Mouse (Mus musculus): ENCODE results near the gene Gm2696. TPM values are rescaled to one million over a fixed set of nuclear protein-coding genes. Genes with fewer than 3 reads are reported as not detected.

Gene Gm2696
- polyA plus RNA-seq, 1 experiment from 2014 or later = not detected

- 68% methylated on average over 8 of the region's 8 CpGs for WGBS
- no peak for ATAC-seq
- H3K27me3 ChIP-seq = no peaks in the 10 kb centered on the region
- no peaks in the 10 kb centered on the region for H3K36me3 ChIP-seq
- peaks cover 16% of the 10 kb centered on the region for H3K4me1 ChIP-seq (replicated peaks)
- no peak within 1 kb of the TSS for H3K9ac ChIP-seq (replicated peaks)
- no peaks in the 10 kb centered on the region for H3K9me3 ChIP-seq
- no peak within 1 kb of the TSS for H3K4me2 ChIP-seq (replicated peaks)
- H3K27ac ChIP-seq = peak within 1 kb of the TSS; percentile 73
- no peak within 1 kb of the TSS for H3K4me3 ChIP-seq (replicated peaks)
These were observed 15.5 kb upstream of the Gm2696 start, which contains the start of gene Gm19668 for GRCm38 (mm10) chr10:77798921-77799508. Gene Gm19668, minus strand, starts transcription at chr10:77799133.

- Histone ChIP-seq H3K36me3 (no peaks in the 10 kb centered on the region), H3K27ac (no peak overlapping the region), H3K4me2 (replicated peaks) (no peak overlapping the region), H3K9ac (replicated peaks) (no peak overlapping the region), H3K9me3 (peaks cover 5% of the 10 kb centered on the region; the same call in 1 of the 2 replicates), H3K27me3 (no peaks in the 10 kb centered on the region), H3K4me1 (replicated peaks) (peaks cover 3% of the 10 kb centered on the region; the same call in 1 of the 2 replicates), H3K4me3 (replicated peaks) (no peak overlapping the region)
- 87% methylated on average over 3 of the region's 3 CpGs for WGBS
- ATAC-seq = no peak
These were observed 10.4 kb upstream of the Gm2696 start for GRCm38 (mm10) chr10:77804095-77804494.

- no peak within 1 kb of the TSS for H3K9ac ChIP-seq (replicated peaks)
- WGBS = 71% methylated on average over 5 of the region's 5 CpGs
- no peak for ATAC-seq
These were observed 2.7 kb upstream of the Gm2696 start, which contains the start of gene Gm9507 for GRCm38 (mm10) chr10:77811743-77812142. Gene Gm9507, minus strand, starts transcription at chr10:77811843.

GRCm38 (mm10) chr10:77815514-77815913 is 1.0 kb downstream of the Gm2696 start:
- no peak overlapping the region for H3K4me3 ChIP-seq (replicated peaks)
- H3K9ac ChIP-seq (replicated peaks) = no peak overlapping the region
- no peaks in the 10 kb centered on the region for H3K36me3 ChIP-seq
- WGBS = 39% methylated on average over 5 of the region's 5 CpGs
- no peak overlapping the region for H3K27ac ChIP-seq
- no peak for ATAC-seq
- H3K9me3 ChIP-seq = no peaks in the 10 kb centered on the region
- H3K4me1 ChIP-seq (replicated peaks) = no peaks in the 10 kb centered on the region
- no peaks in the 10 kb centered on the region for H3K27me3 ChIP-seq
- H3K4me2 ChIP-seq (replicated peaks) = no peak overlapping the region

More at GRCm38 (mm10) chr10:77811743-77812142, 2.7 kb upstream of the Gm2696 start, which contains the start of gene Gm9507:
- H3K27ac ChIP-seq = no peak within 1 kb of the TSS
- H3K36me3 ChIP-seq = no peaks in the 10 kb centered on the region
- H3K4me1 ChIP-seq (replicated peaks) = no peaks in the 10 kb centered on the region
- no peak within 1 kb of the TSS for H3K4me2 ChIP-seq (replicated peaks)
- no peaks in the 10 kb centered on the region for H3K27me3 ChIP-seq
- peaks cover 5% of the 10 kb centered on the region; the same call in 1 of the 2 replicates for H3K9me3 ChIP-seq
- H3K4me3 ChIP-seq (replicated peaks) = no peak within 1 kb of the TSS

- ATAC-seq = peak; percentile 60
- no peaks in the 10 kb centered on the region for H3K9me3 ChIP-seq
- no peaks in the 10 kb centered on the region for H3K36me3 ChIP-seq
- WGBS = 96% methylated on average over 4 of the region's 4 CpGs
- no peak overlapping the region for H3K9ac ChIP-seq (replicated peaks)
- no peaks in the 10 kb centered on the region for H3K27me3 ChIP-seq
- H3K4me1 ChIP-seq (replicated peaks) = no peaks in the 10 kb centered on the region
- no peak overlapping the region for H3K4me3 ChIP-seq (replicated peaks)
- no peak overlapping the region for H3K4me2 ChIP-seq (replicated peaks)
- no peak overlapping the region for H3K27ac ChIP-seq
These were observed 4.0 kb downstream of the Gm2696 start for GRCm38 (mm10) chr10:77818523-77818922.

GRCm38 (mm10) chr10:77819203-77819602 is 4.7 kb downstream of the Gm2696 start:
- H3K4me3 ChIP-seq (replicated peaks) = no peak overlapping the region
- no peaks in the 10 kb centered on the region for H3K36me3 ChIP-seq
- H3K27ac ChIP-seq = no peak overlapping the region
- 0 out of 2 replicates have a peak, but pooled peaks cover 3% of the 10 kb centered on the region for H3K9me3 ChIP-seq
- no peak overlapping the region for H3K4me2 ChIP-seq (replicated peaks)
- no peak for ATAC-seq
- no peak overlapping the region for H3K9ac ChIP-seq (replicated peaks)
- no peaks in the 10 kb centered on the region for H3K27me3 ChIP-seq
- WGBS = 28% methylated on average over 4 of the region's 4 CpGs
- H3K4me1 ChIP-seq (replicated peaks) = no peaks in the 10 kb centered on the region

- Histone ChIP-seq H3K9ac (replicated peaks) (no peak within 1 kb of the TSS), H3K27me3 (no peaks in the 10 kb centered on the region), H3K4me2 (replicated peaks) (no peak within 1 kb of the TSS), H3K4me1 (replicated peaks) (no peaks in the 10 kb centered on the region), H3K36me3 (no peaks in the 10 kb centered on the region), H3K27ac (no peak within 1 kb of the TSS), H3K9me3 (0 out of 2 replicates have a peak, but pooled peaks cover 3% of the 10 kb centered on the region), H3K4me3 (replicated peaks) (no peak within 1 kb of the TSS)
- WGBS = 71% methylated on average over 6 of the region's 6 CpGs
- no peak for ATAC-seq
These were observed 12.5 kb downstream of the Gm2696 start, which contains the start of gene Krtap10-4 for GRCm38 (mm10) chr10:77826951-77827350. Gene Krtap10-4, minus strand, starts transcription at chr10:77827095.

- no peaks in the 10 kb centered on the region; the same call in 1 of the 2 replicates for H3K9me3 ChIP-seq
- WGBS = 76% methylated on average over 9 of the region's 9 CpGs
- H3K4me3 ChIP-seq (replicated peaks) = no peak within 1 kb of the TSS
- no peak for ATAC-seq
- no peaks in the 10 kb centered on the region for H3K36me3 ChIP-seq
- no peak within 1 kb of the TSS for H3K9ac ChIP-seq (replicated peaks)
- H3K27ac ChIP-seq = no peak within 1 kb of the TSS
- no peaks in the 10 kb centered on the region for H3K4me1 ChIP-seq (replicated peaks)
- no peaks in the 10 kb centered on the region for H3K27me3 ChIP-seq
- H3K4me2 ChIP-seq (replicated peaks) = no peak within 1 kb of the TSS
These were observed 21.2 kb downstream of the Gm2696 start, which contains the start of gene Krtap10-10 for GRCm38 (mm10) chr10:77835647-77836046. Gene Krtap10-10, plus strand, starts transcription at chr10:77835947.

GRCm38 (mm10) chr10:77839006-77839405 is 24.5 kb downstream of the Gm2696 start:
- Histone ChIP-seq H3K4me3 (replicated peaks) (no peak overlapping the region), H3K27ac (no peak overlapping the region), H3K4me1 (replicated peaks) (no peaks in the 10 kb centered on the region), H3K4me2 (replicated peaks) (no peak overlapping the region), H3K9ac (replicated peaks) (no peak overlapping the region), H3K36me3 (no peaks in the 10 kb centered on the region), H3K9me3 (peaks cover 14% of the 10 kb centered on the region; the same call in 1 of the 2 replicates), H3K27me3 (no peaks in the 10 kb centered on the region)
- 74% methylated on average over 6 of the region's 6 CpGs for WGBS
- no peak for ATAC-seq

- Histone ChIP-seq H3K4me3 (replicated peaks) (no peak within 1 kb of the TSS), H3K9ac (replicated peaks) (no peak within 1 kb of the TSS), H3K9me3 (peaks cover 22% of the 10 kb centered on the region; the same call in 1 of the 2 replicates), H3K27me3 (no peaks in the 10 kb centered on the region), H3K27ac (no peak within 1 kb of the TSS), H3K36me3 (no peaks in the 10 kb centered on the region), H3K4me1 (replicated peaks) (no peaks in the 10 kb centered on the region), H3K4me2 (replicated peaks) (no peak within 1 kb of the TSS)
- no peak for ATAC-seq
- WGBS = 97% methylated on average over 3 of the region's 3 CpGs
These were observed 32.0 kb downstream of the Gm2696 start, which contains the start of gene Gm36176 for GRCm38 (mm10) chr10:77846503-77846902. Gene Gm36176, plus strand, starts transcription at chr10:77846803.

- no peak for ATAC-seq
- Histone ChIP-seq H3K4me2 (replicated peaks) (no peak overlapping the region), H3K27me3 (no peaks in the 10 kb centered on the region), H3K36me3 (no peaks in the 10 kb centered on the region), H3K4me1 (replicated peaks) (no peaks in the 10 kb centered on the region), H3K9me3 (peaks cover 22% of the 10 kb centered on the region; the same call in 1 of the 2 replicates), H3K9ac (replicated peaks) (no peak overlapping the region), H3K27ac (no peak overlapping the region), H3K4me3 (replicated peaks) (no peak overlapping the region)
- WGBS = 11% methylated on average over 2 of the region's 2 CpGs
These were observed 32.5 kb downstream of the Gm2696 start for GRCm38 (mm10) chr10:77846961-77847360.

GRCm38 (mm10) chr10:77847538-77847937 is 33.1 kb downstream of the Gm2696 start:
- H3K4me3 ChIP-seq (replicated peaks) = no peak overlapping the region
- no peaks in the 10 kb centered on the region for H3K36me3 ChIP-seq
- peaks cover 22% of the 10 kb centered on the region; the same call in 1 of the 2 replicates for H3K9me3 ChIP-seq
- H3K27me3 ChIP-seq = no peaks in the 10 kb centered on the region
- H3K4me1 ChIP-seq (replicated peaks) = no peaks in the 10 kb centered on the region
- H3K4me2 ChIP-seq (replicated peaks) = no peak overlapping the region
- H3K9ac ChIP-seq (replicated peaks) = no peak overlapping the region
- 86% methylated on average over 2 of the region's 2 CpGs for WGBS
- no peak for ATAC-seq
- no peak overlapping the region for H3K27ac ChIP-seq
